Mouse (Mus musculus) urinary bladder, postnatal 14 days (tissue): ENCODE results near the gene Ptpn13.

ENCODE experiments used
- DNase-seq: peaks from one replicate; pipeline ENCODE4 v3.0.0; 2021; ENCODE audit warnings: low spot score

The Ptpn13 gene

DNA sequence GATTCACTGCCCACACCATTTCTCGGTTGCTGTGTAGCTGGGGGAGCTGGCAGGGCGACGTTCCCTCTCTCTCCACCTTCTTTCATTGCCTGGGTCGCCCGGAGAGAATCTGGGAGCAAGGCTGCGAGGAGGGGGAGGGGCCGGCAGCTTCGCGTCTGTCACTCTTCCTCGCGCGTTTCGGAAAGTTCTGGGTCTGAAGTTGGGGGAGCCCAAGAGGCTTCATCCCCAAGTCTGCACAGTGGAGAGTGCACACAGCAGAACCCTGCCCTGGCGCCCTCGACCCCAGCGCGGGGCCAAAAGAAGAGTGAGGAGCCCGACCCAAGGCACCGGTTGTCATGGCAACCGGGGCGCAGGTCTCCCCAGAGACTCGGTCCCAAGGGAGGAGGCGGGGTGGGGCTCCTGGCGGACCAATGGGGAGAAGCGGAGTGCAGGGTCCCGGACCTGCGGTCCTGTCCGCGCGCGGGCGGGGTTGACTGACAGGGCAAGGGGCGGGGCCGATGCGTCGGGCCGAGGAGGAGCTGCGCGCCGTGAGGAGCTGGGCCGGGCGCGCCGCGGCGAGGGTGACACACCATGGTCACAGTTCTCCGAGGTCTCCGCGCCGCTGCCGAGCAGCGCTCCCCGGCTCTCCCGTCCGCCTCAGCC, at the start of gene Ptpn13:
Ptpn13 (plus strand) TSS at position 515 of the 642 bp plus-strand sequence.
- DNase-seq = peak; percentile 99

DNA sequence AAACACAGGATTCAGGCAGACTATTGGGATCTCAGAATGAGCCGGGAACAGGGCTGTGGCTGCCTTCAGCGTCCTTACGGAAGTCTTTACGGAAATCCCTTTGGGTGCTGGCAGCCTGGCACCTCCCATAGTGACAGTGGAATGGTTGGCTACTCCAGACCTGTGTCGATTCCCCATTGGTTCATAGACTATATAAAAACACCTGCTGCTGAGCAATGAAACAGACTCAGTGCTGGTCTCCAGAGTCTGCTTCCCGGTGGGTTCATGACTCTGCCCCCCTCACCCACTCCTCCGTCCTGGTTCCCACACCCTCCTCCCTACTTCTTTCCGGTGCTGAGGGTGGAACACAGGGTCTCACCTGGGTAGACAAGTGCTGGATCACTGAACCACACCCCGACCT, 49.8 kb upstream of the Ptpn13 start:
- no peak for DNase-seq

DNA sequence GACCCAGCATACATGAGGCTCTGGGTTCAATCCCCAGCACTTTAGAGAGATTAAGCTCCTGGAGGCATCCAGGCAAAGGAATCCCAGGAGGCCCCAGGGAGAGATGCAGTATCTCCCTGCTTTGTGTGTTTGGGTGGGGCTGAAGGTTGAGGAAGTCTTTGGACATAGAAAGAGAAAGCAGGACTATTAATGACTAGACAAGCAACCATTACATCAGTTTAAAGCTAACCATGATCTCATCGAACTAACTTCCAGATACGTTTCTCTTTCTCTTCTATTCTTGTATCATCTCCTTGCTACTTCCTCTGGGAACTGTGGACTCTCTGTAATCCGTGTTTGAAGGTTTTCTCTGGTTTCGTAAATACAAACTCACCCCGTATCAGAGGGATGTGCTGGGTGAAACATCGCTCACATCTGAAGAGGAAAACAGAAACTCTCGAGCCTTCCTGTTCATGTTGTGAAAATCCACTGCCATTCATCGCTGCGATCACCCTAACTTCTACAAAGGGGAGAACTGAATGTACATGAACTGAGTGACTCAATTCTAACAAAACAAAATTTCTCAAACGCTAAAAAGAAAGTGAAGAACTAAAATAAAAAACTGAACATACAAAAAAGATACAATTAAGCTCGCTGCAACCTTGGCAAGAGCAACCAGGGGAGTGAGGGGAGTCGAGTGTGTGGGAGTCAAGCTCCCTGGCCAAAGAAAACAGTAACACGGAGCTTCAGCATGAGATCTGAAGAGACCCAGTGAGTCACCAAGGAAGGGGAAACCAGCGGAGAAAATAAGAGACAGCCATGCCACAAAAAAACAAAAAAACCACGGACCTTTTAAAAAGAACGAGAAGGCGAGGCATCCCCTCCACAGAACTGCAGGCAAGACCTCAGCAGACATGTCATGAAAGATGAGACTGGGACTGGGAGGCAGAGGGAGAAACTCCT, 48.4 kb upstream of the Ptpn13 start:
- no peak for DNase-seq

DNA sequence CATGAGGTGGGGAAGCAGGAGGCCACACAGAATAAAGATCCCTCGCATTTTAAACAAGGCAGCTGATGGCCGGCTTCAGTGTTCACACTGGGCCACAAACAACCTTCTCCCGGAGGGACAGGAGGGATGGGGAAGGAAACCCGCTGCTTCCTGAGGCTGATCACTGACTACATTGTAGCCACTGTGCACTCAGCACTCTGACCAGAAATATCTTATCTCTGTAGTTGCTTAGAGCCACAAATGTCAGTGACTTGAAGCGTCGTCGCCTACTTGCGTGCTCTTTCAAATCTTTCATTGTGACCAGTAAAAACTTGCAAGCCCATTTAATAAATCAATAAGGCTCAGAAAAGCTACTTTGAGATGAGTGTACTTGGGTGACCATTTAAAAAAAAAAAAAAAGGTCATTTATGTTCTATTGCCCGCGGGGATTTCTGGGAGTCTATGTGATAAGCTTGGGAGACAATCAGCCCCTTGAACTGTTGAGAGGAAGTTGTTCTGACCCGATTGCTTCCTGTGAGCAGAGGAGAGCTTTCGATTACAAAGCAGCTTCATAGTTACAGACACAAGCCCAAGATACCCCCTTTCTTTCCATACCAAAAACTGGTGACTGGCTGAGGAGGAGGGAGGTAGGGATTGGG, 47.4 kb upstream of the Ptpn13 start:
- DNase-seq = no peak

DNA sequence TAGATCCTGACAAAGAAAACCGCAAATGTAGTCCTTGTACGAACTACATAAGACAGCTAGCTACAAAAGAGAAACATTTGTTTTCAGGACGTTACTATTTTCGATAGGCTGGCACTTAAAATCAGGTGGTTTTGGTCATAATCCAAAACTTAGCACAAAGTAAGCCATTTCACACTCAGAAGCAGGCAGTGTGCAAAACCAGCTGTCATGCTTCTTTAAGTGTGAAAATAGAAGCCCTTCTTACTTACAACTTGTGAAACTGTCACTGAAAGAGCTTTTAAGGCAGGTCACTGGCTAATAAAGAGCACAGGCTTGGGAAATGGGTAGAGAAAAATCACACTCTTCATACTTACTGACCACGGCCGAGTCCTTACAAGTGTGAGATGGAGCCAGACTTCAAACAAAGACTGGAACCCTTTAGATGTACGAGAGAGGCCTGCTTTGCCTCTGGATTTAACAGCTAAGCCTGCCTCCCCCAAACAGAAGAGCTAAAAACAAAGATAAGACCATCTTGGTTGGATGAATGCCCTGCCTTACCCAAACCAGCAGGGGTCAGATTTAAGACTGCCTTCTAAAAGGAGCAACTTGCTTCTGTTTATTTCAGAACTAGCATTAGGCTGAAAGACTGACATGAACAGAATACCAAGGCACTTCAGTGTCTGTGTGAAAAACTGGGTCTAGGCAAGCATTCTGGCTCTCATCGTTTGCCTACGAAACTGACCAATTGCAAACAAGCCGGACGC, 44.0 kb upstream of the Ptpn13 start:
- no peak for DNase-seq

DNA sequence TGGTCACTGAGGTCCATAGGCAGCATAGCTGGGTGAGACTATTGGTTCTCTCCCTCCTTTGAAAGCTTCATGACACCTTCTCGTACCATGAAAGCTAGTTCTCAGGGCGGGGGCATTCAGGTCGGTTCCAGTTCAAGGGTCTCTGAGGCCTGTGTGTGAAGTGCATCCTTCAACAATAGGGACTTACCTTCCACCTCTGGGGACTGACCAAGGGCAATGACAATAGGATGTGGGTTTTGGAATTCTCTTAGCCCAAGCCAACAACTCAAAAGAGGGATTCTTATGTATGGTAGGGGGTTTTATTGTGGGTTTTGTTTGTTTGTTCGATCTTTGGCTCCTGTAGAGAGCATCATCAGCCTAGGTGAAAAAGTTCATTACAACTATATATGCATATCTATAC, 42.0 kb upstream of the Ptpn13 start:
- DNase-seq = no peak

DNA sequence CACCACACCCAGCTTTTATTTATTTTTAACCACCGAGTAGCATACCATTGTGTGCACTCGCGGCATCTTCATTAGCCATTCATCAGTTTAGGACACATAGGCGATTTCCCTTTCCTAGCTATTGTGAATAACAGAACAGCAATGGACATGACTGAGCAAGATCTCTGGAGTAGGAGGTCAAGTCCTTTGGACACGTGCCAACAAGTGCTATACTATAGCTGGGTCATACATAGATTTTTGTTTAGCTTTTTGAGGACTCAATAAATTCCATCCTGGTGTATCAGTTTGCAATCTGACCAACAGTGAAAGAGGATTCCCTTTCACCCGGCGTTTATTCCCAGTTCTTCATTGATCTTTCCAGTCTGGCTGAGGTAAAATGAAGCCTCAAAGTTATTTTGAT, 41.0 kb upstream of the Ptpn13 start:
- peak; percentile 36 for DNase-seq

DNA sequence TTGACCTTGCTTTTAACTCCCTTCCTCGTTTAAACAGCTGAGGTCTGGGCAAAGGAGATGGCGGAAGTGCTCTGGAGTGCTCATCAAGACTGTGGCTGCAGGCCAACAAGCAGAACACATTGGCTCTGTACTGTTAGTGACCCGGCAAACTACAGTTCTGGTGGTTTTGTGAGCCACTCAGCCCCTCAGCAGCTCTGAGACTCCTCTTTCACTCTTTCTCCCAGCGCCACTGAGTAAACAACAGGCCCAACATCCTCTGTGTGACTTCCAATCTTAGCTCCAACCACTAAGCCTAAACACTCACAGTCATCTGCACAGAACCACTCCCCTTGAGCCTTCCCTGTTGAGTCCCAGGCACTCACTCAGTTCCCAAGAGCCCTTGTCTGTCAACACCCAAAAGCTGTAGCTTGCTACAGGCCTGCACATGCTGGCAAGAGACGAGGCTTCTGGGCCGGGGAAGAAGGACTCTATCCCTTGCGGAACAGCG, 37.4 kb upstream of the Ptpn13 start:
- DNase-seq = peak; percentile 60

DNA sequence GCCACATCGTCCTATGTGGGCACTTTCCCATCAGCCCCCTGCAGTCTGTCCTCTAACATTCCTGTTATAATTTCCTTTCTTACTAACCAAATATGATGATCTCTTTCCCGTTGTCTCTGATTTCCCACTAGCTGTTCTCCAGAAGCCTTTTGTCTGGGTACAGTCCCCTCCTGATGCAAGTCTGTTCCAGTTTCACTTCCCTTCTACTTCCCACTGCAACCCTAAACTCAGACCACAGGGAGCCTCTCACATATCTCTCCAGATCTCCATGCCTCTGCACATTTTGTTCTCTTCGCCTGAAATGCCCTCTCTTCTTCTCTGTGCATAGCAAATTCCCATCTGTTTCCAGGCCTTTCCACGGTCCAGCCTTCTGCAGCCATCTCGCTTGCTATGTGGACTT, 35.6 kb upstream of the Ptpn13 start:
- DNase-seq = no peak

DNA sequence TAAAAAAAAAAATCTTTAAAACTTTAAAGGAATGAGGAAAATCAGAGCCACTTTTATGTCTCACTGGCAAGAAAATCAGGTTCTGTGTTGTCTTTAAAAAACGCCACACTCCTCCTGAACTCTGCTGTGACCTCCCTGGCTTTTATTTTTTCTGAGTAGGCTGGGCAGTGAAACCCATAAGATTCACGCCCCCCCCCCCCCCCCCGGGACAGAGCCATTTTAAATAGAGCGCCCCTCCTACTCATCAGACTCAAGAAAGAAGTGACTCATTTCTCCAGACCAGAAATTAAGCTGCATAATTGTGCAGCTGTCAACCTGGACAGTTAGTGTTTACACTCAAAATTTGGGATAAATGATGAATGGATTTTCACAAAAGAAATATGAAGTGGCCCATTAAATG, 31.8 kb upstream of the Ptpn13 start:
- no peak for DNase-seq

DNA sequence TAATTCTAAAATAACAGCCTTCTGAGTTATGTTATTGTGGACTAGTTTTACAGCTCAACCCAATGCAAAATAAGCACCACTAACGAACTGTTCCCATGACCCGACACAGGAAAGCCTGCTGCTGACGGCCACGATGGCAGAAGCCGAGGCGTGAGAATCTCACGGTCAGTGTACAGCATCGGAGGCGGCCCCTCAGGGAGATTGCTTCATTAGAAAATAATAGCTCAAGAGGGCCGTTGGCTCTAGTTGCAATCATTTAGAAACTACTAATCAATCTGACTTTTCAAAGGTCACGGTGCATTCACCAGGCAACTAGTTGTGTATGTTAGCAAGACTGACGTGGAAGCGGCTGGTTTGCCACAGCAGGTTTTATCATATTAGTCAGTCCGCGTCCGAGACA, 31.2 kb upstream of the Ptpn13 start:
- no peak for DNase-seq

DNA sequence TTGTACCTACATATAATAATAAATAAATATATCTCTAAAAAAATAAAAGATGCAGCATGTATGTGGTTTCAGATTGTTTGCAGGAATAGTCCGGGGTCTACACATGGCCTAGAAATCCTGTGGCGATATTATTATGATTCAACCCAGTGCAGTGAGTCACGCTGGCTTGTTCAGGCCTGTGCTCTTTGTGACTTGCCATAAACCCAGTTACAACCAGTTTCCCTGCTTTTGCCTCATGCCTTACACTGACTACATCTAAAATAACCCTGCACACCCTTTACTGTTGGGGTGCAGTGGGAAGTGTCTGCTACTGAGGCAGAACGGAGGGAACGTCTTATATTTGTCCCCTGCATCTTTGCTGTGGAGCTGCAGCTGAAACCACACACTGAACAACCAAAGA, 29.3 kb upstream of the Ptpn13 start:
- peak; percentile 57 for DNase-seq

DNA sequence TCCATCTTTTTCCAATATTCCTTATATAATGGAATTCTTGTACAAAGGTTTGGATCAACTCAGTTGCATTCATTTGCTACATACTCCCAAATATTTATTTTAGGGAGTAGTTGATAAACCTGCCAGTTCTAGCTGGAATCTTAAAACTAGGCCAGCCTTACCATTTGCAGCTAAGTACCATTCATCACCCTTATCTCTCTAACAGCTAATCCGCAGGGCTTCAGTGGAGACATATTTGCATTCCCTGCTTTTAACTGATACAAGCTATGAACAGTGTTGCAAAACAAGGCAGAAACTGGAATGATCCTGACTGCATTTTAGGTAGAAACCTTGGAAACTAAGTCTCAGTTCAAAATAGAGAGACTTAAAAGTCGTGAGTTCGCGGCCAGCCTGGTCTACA, 27.6 kb upstream of the Ptpn13 start:
- no peak for DNase-seq

DNA sequence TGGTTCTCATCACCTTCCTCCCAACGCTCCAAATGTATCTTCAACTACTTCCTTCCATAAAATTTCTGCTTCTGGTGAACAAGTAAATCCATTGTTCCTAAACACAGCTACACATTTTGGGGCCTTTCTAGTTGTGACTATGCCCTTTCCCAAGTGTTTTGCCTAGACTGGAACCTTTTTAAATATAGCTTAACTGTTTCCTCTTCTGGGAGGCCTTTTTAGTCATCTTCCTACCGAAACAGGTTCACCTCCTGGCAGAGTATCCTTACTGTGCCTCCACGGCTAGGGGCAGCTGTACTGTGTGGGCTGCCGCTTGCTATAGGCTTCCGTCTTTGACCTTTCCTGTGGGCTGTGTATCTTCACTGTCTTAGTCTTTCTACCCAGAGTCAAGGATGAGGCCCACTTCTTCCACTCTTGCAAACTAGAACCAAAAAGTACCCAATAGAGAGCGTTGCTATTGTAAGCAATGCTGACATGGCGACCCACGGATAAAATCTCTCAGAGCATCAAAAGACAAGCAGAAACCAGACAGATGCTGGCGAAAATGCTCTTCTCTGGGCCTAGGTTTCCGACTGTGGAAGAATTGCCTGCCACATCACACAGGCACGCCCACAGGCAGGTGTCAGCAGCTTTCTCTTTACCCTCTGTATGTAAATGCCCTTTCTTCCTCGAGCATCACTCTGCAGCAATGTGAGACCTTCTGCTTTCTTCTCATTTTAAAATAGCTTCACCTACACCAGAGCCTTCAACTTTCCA, 20.6 kb upstream of the Ptpn13 start:
- DNase-seq = no peak

DNA sequence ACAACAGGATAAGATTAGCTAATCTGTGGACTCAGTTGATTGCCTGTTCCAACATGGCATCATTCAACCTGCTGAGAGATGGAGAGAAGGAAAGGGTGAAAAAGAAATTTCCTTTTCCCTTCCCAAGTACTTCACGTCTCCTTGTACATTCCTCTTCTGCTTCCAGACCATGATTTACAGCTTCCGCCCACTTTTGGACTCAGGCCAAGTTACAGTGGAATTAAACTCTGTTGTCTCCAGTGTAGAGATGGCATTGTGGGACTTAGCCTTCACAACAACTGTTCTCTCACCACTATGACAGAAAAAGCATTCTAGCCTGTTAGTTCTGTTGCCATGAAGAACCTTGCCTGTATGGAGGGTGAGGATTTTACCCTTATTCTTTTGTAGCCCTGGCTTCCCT, 19.1 kb upstream of the Ptpn13 start:
- DNase-seq = no peak

DNA sequence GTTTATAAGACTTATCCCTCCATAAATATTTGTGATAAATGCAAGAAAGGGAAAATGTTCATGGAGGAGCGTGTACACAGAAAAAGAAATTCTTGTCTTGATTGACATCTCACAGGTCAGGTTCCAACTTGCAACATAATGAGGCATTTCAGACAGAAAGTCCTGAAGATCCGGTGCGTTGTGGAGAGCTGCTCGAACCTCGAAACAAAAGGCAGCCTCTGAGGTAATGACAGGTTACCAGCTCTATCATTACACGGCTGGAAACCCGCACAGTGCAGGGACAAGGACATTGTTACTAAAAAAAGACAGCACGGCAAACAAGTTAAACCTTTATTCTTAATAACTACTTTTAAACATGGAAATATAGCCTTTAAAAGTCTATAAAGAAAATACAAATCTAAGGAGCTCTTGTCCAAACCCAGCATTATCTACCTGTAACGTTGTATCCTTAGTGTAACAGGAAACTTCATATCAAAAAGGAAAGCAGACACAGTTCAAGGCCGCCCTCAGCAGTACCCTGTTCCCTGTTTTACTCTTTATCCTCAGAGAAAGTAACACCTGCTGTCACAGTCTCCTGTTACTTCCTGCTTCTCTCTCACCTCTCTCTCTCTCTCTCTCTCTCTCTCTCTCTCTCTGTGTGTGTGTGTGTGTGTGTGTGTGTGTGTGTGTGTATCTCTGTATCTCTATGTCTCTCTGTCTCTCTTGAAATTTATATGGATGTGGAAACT, 12.8 kb upstream of the Ptpn13 start:
- peak; percentile 21 for DNase-seq

DNA sequence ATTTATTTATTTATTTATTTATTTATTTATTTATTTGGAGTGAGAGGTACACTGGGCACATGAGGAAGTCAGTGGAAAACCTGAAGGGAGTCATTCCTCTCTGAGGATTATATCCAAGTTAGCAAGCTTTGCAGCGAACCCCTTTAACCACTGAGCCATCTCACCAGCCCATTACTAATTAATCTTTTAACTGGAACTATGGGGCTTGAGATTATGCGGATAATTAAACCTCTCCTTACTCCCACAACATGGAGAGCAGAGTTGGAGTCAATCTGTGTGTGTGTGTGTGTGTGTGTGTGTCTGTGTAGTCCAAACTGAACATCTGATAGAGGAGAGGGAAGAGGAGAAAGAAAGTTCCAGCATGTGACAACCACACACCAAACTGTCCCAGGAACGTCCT, 10.4 kb upstream of the Ptpn13 start:
- no peak for DNase-seq

DNA sequence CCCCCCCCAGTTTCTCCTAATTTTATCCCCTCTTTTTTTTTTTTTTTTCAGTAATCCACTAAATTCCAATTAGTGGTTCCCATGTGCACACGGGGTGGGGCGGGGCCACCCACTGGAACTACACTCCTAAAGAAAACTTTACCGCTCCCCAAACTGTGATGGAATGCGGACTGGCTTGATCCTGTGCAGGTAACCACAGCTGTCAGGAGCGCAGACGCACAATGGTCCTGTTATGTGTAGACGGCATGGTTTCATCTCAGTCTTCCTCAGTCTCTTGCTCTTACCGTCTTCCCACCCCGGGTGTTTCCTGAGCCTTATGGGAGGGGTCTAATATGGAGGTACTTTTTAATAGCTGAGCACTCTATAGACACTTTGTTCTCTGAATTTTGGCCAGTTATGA, 7.0 kb upstream of the Ptpn13 start:
- DNase-seq = peak; percentile 46

DNA sequence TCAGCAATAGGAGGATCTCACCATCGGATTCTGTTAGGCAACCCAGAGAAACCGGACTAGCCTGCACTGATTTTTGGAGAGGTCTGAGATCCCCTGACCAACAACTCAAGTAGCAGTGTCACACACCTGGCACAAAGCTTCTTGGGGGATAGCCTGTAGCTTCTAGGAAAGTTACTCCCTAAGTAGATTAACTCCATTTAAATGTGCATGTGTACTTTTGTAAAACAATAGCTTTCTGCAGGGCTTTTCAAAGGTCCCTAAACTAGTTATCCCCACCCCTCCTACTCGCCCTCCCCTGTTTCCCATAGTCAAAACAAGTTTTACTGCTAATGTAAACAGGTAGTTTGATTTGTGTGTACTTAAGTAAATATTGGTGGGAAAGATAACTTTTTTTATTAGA, 6.1 kb upstream of the Ptpn13 start:
- DNase-seq = no peak

DNA sequence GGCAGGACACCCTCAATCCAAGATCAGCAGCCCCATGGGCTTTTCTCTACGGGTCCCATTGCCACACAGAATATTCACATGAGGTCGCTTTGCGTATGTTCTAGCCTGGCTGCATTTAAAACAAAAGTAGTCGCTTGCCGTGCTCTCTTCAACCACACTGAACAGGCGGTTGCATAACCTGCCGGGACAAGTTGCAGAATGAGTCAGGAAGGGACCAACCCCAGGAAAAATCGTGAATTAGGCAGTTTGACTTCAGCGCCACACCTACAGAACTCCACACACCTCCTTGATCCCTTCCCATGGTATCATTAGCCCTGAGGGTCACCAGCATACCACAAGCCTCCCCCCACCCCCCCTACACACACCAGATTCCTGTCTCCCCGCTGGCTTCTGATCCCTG, 4.4 kb upstream of the Ptpn13 start:
- DNase-seq = peak; percentile 76

DNA sequence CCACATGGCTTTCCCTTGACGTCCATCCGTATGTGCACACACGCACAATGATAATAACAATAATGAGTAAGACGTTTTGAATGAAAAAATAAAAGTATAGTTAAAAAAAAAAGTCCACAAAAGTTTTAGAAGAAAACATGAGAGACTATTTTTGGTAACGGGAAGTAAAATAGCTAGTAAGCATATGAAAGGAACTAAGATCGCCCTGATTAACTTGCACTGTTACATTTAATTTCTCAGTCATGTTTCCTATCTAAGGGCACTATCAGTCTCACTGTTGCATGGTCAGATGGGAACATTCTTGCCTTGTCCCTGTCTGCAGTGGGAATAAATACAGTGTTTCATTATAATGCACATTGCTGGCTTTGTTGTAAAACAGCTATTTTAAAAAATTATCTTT, 2.4 kb upstream of the Ptpn13 start:
- no peak for DNase-seq
